Mouse (Mus musculus): ENCODE measurements around the gene Ubac2.

The Ubac2 gene

DNA sequence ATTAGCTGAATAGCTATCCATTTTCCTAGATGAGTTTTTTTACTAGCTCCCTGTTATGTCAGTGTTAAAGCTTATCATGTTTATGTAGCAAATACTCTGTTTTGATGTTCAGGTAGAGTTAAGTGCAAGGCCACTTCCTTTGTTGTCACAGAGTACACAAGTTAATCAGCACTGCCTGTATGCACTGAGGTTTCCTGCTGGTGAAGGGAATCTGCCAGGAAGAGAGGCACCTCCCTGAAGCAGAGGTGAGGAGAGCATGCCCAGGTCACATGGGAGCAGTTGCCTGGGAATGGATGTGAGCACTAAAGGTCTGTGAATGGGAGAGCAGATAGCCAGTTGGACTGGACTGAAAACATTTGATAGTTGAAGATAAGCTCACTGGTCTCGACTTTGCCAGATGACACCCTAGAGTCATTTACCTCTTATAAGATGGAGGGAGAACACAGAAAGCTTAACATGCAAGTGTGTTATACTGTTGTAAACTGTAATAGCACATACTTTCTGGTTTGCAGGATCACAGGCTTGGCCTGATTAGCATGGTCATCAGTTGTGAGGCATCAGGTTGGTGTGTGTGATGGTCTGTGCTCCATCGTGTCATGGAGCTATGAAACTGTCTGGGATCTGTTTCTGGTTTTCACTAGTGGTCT lies 73.1 kb downstream of the Ubac2 start:
- no peak for DNase-seq (ENCODE audit: low spot score)

DNA sequence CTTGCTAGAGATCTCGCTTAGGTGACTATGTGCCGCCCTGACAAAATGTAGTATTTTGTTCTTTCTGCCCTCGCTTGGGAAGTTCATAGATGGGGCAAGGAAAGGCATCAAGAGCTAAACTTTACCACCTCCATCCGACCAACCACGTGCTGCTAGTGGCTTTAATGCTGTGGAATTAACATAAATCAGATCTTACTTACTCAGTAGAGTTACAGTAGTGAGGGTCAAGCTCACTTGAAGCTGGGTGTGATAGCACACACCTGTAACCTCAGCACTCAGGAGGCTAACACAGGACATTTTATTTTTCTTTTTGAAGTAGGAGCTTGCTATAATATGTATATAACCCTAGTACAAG lies 73.6 kb downstream of the Ubac2 start:
- no peak for DNase-seq (ENCODE audit: low spot score)

DNA sequence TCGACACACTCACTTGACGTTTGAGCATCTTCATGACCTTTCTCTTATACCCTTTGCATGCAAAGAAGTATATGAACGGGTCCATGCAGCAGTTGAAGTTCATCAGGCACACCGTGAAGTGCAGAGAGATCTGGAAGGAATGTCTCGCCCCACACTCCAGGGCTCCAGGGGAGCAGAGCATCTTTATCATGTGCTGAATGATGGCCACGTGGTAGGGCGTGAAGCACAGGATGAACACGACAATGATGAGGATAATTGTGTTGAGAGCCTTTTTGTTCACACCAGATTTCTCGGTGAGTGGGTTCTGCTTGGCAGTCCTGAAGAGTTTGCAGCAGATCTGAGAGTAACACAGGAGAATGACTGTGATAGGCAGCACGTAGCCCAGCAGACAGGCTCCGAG lies 75.7 kb downstream of the Ubac2 start:
- no peak for DNase-seq (ENCODE audit: low spot score)

DNA sequence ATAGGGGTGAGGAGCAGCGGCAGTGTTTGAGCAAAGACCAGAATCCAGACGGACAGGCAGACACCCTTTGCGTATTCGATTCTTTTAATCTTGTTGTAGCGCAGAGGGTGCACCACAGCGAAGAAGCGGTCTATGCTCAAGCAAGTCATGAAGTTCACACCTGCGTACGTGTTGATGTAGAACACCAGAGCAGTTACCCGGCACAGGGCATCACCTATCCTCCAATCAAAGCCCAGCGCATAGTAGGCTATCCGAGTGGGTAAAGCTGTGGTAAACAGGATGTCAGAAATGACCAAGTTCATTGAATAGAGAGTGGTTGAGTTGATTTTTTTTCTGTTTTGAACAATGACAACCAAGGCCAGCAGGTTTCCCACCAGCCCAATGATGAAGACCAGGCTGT lies 76.2 kb downstream of the Ubac2 start:
- DNase-seq (ENCODE audit: low spot score) = no peak

DNA sequence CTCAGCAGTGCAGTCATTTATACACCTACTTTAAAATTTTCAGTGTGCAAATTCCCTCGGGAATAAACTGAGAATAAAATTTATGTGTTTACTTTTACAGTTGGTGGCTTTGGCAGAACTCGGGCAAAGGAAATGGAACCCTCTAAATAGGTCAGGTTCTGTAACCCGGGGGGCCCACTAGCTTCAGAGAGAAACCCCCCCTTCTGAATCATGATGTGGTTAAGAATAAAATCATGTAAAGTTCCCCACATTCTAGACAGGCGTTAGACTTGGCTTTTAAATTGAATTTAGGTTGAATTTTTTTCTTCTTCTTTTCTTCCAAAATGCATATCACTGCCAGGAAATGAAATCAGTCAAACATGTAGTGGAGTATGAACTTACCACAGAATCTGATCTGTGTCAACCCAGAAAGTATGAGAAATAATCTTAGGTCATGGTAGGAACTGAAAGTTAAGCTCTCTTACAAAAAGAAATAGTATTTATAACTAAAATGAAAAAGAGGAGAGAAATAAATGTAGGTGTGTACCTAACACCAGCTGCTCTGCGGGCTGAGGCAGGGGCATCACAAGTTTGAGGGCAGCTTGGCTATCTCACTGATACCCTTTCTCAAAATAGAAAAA lies 76.9 kb downstream of the Ubac2 start:
- DNase-seq (ENCODE audit: low spot score) = no peak

DNA sequence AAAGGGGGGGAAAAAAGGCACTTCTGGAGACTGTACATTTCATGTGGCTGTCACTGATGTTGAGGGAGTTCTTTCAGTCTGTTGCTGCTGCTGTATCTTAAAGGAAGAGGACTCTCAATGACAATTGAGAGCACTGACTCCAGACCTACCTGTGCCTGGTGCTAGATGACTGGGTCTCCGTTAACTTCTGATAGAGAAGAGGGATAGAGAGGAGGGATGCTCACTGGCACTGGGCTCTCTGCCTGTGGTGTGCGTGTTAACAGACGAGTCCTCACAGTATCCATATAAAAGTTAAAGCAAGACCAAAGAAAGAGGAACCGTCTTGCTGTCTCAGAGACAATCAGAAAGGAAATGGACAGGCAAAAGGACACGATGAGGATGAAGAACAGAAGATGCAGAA lies 77.9 kb downstream of the Ubac2 start:
- no peak for DNase-seq (ENCODE audit: low spot score)

DNA sequence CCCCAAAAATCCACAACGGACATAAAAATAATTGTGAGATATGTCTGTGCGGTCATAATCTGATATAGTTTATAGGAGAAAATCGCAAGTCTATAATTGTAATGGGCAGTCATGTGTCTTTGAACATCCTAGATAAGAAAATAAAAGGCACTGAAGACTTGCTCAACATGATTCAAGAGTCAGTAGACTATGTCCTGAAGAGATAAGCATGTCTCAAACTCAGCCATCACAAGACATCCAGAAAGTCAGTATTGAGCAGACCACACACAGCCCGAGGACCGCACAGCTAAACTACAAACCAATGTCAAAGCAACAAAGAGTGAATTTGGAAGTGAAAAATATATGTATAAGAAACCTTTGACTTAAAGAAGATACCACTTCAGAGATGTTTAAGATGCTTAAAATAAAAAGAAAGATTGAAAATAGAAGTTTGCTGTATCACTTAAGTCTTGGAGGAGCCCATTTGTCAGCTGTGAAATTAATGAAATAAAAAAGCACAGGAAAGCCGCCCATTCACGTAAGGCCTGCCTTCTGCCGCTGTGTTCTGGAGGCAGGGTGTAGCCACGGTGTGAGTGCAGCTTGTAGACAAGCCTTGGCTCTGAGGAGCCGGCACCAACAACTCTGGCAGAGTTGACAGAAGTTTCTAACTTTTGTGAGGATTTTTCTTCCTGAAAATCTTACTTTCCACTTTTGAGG lies 78.9 kb downstream of the Ubac2 start:
- DNase-seq (ENCODE audit: low spot score) = no peak

DNA sequence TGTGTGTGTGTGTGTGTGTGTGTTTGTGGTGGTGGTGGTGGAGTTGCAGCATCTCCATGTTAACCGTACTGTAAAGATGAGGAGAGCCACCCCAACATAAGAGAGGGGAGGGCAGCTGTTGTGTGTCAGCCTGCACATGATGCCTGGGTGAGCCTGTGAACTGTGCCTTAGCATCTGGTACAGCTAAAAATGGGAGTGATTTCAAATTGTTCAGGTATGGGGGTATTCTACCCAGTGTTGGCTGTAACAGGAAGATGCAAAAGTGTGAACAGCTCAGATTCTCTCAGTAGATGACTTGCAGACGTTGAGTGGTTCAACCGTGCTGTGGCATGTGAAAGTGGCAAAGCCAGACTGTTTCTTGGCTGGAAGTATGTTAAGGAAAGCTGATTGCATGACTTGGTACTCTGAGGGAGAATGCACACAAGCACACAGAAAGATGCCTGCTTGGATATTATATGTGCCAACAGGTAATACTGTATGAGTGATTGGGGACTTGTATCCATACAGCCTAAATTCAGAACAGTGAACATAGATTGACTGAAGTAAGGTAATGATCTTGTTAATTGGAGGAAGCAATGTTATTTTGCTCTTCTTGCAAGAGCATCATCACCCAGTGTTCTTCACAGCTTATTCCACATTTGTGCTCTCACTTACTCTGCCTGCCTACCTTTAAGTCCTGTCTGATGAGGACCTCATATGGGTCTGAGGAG lies 79.8 kb downstream of the Ubac2 start:
- no peak for DNase-seq (ENCODE audit: low spot score)

DNA sequence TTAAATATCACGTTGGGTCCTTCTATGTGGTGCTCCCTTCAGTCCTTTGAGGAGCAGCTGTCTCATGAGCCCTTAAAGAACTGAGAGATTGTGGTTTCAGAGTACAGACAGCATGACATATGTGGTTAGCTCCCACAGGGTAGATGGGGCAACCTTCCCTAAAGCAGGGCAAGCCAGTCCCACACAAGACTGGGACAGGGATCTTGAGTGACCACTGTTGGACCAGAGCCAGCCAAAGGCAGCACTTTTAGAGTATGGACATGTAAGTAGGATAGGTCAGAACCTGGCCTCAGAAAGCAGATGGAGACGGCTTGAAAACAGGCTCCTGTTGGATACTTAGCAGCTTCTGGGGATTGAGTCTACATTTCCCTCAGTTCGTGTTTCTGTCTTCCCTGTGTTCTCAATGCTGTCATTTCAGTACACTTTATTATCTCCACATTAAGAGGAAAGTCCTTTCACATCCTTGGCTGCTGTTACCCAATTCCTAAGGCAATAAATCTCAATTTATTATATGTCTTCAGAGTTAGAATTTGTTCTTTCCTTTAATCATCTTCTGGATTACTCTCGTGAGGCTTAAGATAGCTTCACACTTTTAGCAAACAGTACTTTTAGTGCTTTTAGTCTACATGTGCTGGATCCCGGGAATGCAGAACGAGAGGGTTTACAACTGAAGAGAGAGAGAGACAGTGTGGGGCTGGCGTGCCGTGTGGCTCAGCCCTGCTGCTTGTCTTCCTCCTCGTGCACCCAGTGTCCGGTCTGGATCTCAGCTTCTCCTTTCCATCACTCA lies 80.5 kb downstream of the Ubac2 start:
- no peak for DNase-seq (ENCODE audit: low spot score)

DNA sequence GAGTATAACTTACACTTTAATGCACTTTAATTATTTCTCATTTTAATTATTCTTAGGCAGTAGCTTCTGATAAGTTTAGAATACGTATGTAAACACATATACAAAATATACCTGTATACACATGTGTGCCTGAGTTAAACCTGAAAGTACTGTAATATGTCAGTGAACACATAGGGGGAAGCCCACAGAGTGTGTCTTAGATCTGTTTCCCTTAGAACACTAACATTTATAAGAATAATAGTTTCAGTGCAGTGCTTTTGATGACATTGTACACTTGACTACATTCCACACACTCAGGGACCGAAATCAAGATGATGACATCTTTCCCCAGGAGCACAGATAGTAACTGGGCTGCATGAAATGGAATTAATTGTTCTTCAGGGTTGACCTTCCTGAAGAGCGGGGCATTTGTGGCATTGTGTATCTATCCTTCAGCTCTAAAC lies 81.1 kb downstream of the Ubac2 start:
- no peak for DNase-seq (ENCODE audit: low spot score)

DNA sequence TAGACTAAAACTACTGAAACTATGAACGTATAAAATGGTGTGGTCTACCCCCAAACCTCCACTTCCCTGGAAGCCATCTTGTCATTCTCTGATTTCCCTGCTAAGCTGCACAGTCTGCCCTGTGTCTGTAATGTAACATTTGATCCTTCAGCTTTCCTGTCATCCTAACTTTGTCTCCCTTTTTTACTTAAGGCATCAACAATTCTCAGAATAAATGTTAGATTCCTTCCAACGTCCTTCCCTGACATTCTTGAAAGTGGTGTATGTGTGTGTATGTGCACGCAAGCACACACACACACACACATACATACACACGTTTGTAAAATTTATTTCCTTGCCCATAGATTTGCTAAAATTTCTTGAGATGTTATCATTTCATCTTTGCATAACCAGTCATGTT lies 81.6 kb downstream of the Ubac2 start:
- no peak for DNase-seq (ENCODE audit: low spot score)

DNA sequence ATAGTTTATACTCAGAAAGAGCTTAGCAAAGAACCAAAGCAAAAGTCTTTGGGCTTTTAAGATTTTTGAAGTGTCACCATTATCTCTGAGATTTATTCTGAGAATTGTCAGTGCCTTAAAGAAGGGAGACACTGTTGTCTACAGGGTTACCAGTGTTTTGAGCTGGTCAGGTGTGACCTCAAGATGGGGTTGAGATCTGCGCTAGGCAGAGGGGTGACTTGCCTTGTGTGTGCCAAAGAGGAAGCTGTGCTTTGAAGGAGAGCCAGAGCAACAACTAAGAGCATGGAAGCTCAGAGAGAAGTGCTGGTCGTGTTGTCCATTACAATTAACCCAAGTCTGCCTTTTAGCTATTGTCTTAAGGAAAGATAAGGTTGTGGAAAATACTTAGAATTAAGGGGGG lies 82.1 kb downstream of the Ubac2 start:
- no peak for DNase-seq (ENCODE audit: low spot score)

DNA sequence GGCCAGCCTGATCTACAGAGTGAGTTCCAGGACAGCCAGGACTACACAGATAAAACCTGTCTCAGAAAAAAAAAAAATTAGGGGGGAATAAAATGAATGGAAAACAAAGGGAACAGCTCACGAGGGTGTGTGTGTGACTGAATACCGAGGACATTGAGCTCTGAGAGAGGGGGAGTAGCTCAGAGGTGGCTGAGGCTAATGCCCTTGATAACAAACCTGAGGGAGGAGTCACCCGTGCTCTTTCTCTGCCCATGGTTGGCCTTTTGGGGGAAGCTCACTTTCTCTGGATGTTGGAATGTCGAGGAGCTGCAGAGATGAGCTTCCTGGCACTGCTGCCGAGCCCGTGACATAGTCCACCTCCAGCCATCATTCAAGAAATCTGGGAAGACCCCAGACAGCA lies 82.6 kb downstream of the Ubac2 start:
- no peak for DNase-seq (ENCODE audit: low spot score)

DNA sequence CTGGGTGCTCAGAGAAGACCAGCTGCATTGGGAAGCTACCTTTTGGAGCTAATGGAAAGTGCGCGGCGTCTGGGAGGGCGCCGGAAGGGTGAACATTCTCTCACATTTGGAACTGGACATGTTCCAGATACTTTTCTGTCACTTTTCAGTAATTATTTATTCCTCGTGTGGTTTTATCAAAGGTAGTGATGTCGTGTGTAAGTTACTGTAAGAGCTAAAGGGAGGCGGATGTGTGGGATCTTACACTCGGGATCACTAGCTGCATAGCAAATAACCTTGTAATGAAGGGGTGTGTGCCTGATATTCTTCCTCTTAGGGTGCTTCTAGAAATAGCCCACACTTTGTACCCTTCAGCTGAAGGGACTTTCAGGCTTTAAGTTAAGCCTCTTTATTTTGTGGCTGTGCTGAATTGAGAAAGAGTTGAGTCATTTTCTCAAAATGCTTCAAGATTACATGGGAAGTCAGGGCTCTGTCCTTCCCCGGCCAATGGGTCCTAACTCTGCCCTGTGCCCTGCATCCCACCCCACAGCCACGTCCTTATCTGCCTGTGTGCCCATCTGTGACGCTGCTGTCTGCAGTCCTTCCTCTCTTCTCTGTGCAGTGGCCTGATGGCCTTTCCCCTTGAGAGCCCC lies 83.2 kb downstream of the Ubac2 start:
- DNase-seq (ENCODE audit: low spot score) = no peak

DNA sequence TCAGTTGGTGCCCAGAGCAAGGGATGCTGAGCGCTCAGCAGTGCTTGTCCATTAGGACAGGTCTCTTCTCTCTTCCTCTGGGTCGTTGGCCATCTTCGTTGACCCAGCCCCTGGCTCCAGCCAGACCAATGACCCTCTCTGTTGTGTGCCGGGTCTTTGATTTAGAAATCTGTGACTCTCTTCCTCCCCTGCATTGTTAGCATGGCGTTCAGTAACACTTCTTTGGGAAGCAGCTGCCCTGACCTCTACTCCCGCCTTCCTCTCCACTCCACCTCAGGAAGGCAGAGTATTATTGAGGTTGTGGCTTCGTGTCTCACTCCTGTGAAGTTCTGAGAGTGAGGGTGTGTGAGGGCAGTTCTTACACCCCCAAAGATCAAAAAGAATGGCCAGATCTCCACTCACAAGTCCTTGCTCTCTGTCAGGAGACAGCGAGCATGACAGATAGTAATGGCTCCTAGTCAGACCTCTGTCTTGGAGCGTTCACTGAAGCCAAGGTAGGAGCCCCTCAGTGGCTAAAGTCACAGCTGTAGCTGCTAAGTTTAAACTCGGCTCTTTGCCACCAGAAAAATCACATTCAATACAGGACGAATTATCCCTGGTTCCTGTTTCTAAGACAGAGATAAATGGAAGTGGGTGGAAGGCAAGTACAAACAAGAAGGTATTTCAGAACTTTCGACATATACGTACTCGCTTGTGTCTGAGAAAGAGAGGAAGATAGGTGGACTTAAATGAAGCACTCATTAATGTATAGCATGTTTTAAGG lies 83.9 kb downstream of the Ubac2 start:
- DNase-seq (ENCODE audit: low spot score) = no peak

DNA sequence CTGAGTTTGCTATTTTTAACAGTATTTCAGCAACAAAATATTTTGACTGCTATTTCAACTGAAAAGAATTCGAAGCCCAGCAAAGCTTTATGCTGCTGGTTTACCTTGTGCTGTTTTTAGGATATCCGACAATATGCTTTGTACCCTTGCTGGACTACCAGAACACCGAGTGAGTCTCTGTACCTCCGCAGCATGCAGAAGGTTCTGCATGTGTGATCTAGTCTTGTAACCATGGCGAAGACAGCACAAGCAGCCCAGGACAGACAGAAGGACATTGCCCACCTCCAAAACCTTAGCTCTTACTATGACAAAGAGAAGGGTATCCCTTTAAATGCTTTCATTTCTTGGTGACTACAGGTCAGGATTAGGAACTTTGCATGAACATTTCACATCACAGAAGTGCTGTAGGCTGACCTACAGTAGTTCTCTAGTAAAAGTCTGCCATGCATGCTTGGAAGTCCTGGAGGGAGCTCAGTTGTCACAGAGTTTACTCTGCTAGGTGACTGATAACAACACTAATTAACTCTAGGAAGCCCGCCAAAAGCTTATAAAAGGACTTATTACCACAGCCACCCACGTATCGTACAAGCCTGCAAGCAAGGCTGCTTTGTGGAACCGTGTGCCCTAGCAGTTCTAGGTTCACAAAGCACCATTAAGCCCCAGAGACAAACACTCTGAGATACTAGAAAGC lies 85.0 kb downstream of the Ubac2 start:
- DNase-seq (ENCODE audit: low spot score) = no peak

DNA sequence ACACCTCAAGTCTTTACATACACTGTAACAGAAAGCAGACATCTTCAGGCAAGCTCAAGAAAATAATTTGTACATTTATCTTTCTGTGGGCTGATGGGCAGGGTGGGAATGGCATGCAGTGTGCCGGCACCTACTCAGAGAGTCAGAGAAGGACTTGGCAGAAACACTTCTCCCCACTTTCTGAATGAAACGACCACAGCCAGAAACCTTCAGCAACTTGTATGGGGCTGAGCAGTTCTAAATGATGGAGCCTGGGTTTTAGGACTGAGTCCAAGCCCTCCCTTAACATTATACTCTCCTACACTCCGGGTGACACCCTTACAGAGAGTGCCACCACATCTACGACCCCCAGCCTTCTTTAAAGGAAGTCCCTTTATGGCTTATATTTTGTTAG lies 85.5 kb downstream of the Ubac2 start:
- no peak for DNase-seq (ENCODE audit: low spot score)

DNA sequence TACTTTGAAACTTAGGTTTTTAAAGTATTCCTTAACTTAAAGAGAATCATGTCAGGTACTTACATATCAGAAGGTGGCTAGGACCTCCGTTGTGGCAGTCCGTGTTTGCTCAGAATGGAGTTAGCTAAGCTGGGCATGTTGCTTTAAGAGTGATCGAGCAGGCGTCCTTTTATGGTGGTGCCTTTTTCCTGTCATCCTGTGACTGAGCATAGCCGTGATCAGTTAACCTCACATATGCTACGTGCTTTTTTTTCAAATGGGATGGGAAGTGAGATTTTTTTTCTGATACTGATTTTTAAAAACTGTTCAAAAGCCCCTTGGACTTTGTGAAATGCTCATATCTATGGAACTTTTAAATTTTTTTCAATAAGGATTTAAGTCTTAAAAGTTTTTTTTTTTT lies 86.6 kb downstream of the Ubac2 start, which contains the start of gene Gpr183:
TSS of gene Gpr183 (minus strand) at position 206 of the 400 bp plus-strand sequence.
- DNase-seq (ENCODE audit: low spot score) = no peak

DNA sequence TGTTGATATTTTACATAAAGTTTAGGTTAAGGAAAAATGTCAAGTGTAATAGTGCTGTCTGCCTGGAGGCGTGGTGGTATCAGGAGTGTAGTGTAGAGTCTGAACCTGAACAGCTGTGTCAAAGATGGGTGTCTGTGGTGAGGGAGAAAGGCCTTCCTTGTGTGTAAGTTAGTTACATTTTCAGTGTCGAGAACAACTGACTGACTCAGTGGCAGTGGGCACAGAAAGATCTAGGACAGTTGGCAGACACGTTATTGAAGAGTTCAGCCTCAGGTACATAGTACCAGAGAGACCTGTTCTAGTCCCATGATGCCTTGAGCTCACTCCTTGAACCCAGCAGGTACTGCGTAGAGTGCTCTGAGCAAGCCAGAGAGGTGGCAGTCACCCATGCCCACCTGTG lies 87.0 kb downstream of the Ubac2 start:
- no peak for DNase-seq (ENCODE audit: low spot score)

DNA sequence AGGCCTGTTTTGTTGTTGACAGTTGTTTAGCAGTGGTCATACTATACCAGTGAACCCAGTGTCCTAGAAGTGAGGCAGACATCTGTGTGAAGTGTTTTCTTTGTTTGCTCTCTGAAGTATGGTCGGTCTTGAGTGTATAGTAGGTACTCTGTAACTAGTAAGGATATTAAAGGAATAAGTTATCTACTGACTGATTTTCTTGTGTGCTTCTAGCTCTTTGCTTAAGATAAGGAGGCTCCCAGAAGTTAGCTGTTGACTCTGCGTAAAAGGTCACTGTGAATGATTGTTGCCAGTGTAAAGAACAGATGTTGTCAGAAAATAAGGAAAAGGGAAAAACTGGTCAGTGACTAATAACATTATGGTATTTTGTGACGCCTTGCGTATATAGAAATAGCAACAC lies 88.7 kb downstream of the Ubac2 start:
- DNase-seq (ENCODE audit: low spot score) = no peak
